Mouse (Mus musculus) mouse trophoblast stem cell (cell line): ENCODE data around the gene Thyn1.

Source experiments
- in situ Hi-C, 2 experiments: fragments of 300-500 bp; cut with MseI, MboI; formaldehyde crosslinking; loops; 2 replicates in 1 of 2; 3 replicates in 1 of 2; pipeline ENCODE4 v1.15.1; 2025

Gene Thyn1

DNA sequence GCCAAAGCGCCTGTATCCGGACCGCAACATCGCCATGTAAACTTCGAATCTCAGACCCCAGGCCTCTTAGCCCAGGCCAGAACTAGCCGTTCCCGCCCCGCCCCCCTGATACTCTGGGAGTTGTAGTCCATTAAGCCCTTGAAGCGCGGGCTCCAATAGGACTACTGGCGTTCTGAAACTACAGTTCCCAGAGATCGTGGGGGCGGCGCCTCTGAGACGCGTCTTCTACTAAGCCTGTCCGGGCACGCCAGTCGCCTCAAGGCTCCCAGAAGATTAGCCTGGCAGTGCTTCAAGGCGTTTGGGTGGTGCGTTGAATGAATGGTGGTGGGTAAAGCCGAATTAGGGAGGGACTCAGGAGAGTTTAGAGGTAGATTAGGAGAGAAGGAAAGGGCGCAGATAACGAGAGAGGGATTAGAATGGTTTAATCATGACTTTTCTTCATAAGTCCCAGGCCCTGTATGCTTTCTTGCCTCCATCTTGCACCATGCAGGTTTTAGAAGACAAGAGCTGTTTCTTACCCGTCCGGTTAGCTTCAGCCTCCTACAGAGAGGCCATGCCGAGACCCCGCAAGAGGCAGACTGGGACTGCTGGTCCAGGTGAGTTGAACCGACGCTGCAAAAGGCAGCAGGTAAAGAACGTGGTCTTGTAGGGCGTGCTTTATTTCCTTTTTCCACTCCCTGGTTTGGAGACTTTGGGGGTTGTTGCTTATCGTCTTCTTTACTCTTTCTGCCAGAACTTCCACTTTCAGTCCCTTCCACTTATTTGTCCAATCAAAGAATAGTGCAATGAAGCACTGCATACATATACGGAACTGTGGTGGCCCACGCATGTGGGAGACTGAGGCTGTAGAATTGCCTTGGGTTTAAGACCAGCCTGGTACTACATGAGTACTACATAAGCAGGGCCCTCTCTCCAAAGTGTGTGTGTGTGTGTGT, at the start of gene Thyn1, which contains the start of gene Acad8:
TSS of gene Thyn1 (plus strand) at position 250 of the 935 bp plus-strand sequence.
TSS of gene Acad8 (minus strand) at position 106 of the 935 bp plus-strand sequence.
- in situ Hi-C loops = loop anchor here in 1 of 2 experiments (10.0 kb wide), 1 partner anchor 205 kb away; no protein-coding TSS in a partner anchor

DNA sequence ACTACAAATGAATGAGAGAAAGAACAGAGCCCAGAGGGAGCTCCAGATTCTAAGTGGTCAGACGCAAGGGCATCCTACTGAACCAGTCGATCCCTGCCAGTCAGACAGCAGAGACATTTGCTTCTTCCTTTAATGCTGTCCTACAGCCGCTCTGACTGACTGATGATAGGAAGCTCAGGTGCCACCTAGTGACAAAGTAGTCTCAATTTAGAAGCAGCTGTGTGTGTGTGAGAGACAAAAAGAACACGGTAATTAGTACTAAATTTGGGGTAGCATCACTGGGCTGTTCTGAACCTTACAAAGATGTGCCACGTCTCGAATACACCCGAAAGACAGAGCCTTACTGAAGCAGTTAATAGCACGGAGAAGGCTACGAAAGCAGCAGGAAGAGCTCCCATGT, 21.8 kb upstream of the Thyn1 start:
- in situ Hi-C loops = no loop called here

DNA sequence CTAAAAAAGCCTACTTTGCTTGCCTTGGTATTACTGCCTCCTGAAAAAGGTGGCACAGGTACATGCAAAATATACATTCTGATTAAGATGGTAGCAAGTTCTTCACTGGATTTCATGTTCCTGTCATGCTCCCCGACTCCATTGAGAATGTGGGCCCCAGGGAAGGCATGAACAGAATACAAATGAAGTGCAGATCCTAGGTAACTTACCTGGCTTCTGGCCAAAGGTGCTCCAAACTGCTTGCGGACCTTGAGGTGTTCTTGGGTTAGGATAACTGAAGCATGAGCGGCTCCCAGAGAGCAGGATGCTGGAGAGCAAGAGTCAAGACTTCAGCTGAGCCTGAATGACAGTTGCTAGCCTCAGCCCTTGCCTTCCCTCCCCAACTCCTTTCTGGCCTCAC, 20.7 kb upstream of the Thyn1 start:
- in situ Hi-C loops = no loop called here

GRCm38 (mm10) chr9:26985090-26985613, 14.4 kb upstream of the Thyn1 start:
- in situ Hi-C loops = no loop called here

GRCm38 (mm10) chr9:26985668-26986277, 13.7 kb upstream of the Thyn1 start:
- in situ Hi-C loops = no loop called here

GRCm38 (mm10) chr9:26990181-26990580, 9.3 kb upstream of the Thyn1 start:
- in situ Hi-C loops = loop anchor here in 1 of 2 experiments (10.0 kb wide), 1 partner anchor 195 kb away; no protein-coding TSS in a partner anchor

DNA sequence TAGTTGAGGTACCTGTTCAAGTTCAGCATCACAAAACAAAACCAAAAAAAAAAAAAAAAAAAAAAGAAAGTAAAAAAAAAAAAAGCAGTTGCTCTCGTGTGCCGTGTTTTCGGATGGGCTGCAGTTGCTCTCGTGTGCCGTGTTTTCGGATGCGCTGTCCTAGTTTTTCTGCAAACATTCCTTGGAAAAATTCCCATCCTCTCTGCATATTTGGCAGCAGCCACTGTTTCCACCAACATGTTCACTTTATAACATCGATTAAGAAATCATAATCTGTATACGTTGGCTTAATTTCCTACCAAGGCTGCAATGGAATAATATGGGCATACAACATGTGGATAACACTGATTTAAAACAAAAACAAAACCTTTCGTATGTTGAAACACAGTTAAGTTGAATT, 6.4 kb upstream of the Thyn1 start:
- in situ Hi-C loops = loop anchor here in 1 of 2 experiments (10.0 kb wide), 1 partner anchor 198 kb away; no protein-coding TSS in a partner anchor

GRCm38 (mm10) chr9:26993900-26994299, 5.6 kb upstream of the Thyn1 start:
- in situ Hi-C loops = loop anchor here in 1 of 2 experiments (10.0 kb wide), 1 partner anchor 199 kb away; no protein-coding TSS in a partner anchor

- in situ Hi-C loops = loop anchor here in 1 of 2 experiments (10.0 kb wide), 1 partner anchor 202 kb away; no protein-coding TSS in a partner anchor
Observed at GRCm38 (mm10) chr9:26997062-26997461, 2.4 kb upstream of the Thyn1 start.

DNA sequence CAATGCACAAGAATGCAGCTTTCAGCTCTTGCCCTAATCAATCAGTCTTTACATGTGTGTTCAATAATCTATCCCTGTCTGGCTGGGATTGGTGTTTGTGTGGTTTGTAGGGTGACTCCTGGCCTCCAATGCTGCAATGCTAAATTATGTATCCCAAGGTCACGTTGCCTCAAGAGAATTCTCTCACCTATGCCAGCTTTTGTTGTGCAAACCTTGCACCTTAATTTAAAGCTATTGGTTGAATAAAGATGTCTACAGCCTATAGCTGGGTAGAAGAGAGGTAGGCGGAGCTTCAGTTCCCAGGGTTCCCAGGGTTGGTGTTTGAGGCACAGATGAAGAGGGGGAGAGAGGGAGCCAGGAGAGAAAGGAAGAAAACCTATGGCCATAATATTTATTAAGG, 2.0 kb upstream of the Thyn1 start:
- in situ Hi-C loops = loop anchor here in 1 of 2 experiments (10.0 kb wide), 1 partner anchor 203 kb away; no protein-coding TSS in a partner anchor

- in situ Hi-C loops = loop anchor here in 1 of 2 experiments (10.0 kb wide), 1 partner anchor 204 kb away; no protein-coding TSS in a partner anchor
Observed at GRCm38 (mm10) chr9:26998669-26999460, 645 bp upstream of the Thyn1 start.

GRCm38 (mm10) chr9:27005231-27005630, 5.7 kb downstream of the Thyn1 start:
- in situ Hi-C loops = no loop called here

- in situ Hi-C loops = no loop called here
Observed at GRCm38 (mm10) chr9:27005933-27006332, 6.4 kb downstream of the Thyn1 start.

- in situ Hi-C loops = no loop called here
Observed at GRCm38 (mm10) chr9:27006866-27007265, 7.4 kb downstream of the Thyn1 start.

DNA sequence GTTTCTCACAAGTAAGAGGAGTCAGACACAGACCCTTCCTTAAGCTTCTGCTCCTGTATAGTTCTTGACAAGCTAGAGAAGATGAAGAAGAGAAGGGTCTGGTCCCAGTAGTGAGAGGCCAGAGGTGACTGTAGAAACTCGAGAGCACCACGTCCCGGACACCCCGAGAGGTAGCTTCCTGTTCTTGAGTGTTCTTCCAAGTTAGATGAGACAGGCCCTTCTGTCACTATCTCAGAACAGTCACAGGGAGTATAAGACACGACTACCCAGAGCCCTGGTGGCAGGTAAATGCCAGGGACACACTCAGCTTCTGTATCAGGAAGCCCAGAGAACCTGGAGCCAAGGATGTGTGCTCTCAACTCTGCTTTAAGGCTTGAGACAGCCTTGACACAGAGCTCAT, 9.7 kb downstream of the Thyn1 start:
- in situ Hi-C loops = no loop called here

DNA sequence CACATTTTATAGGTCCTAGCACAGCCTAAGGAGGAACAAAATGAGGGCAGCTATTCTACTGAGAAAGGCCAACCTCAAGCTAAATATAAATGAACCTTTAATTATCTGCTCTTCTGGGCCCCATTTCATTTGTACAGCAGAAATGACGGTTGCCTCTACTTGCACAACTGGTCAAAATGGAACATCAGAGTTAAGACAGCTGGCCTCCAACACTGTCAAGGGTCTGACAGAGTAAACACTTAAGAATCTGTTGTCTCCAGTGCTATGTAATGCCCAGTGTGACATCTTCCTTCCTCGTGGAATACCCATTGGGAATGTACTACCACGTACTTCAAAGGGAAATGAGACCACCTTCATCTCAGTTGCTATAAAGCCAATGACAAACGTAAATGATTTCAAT, 12.1 kb downstream of the Thyn1 start:
- in situ Hi-C loops = no loop called here

- in situ Hi-C loops = no loop called here
Observed at GRCm38 (mm10) chr9:27018961-27019360, 19.5 kb downstream of the Thyn1 start.

- in situ Hi-C loops = no loop called here
Observed at GRCm38 (mm10) chr9:27023681-27024080, 24.2 kb downstream of the Thyn1 start.

DNA sequence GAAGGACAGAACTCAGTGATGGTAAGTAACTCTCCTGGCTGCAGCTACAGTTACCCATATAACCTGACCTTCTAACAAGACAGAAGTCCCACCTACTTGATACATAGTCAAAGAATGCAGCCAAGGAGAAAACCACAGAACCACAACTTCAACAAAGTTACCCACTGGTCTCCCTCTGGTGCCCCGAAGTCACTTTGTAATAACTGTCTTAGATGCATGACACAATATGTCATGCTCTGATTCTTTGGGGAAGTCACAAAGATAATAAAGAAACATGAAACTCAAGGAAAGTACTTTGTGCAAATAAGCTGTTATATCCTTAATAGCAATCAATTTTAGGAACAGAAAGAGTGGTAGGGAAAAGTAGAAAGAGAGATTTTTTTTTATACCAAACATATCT, 27.2 kb downstream of the Thyn1 start:
- in situ Hi-C loops = no loop called here

DNA sequence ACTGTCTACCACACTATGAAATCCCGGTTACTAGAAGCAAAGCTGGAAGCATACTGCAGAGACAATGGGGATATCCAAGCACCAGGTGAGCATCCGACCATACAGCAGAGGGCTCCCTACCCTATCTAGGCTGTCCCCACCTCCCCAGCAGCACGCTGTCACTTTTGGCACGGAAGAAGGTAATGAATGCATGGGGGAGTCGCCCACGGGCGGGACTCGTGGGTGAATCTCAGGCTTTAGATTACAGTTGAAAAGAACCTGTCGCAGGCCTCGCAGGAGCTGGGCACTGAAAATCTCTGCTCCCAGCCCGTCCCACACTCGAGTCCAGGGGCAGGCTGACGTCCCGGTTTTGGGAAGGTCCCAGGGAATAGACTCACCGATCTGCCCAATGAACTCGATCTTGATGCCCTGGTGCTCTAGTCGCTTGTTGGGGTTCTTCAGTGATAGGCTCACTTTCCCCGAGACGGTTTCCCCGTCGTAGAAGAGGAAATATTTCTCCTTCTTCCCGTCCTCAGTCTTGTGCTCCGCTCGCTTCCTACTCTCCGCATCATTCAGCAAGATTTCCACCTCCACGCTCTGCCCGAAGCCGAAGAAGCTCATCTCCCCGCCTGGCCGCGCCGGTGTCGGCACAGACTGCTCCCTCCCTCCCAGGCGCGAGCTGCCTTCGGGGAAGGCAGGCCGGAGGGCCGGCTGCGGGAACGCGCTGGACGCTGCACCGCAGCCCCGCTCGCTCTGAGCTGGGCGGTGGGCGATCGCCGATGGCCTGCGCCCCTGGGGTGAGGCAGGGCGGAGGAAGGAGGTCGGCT, 29.7 kb downstream of the Thyn1 start:
- in situ Hi-C loops = no loop called here
